Mouse (Mus musculus) hindbrain, postnatal 0 days (tissue): Measurements from ENCODE around the gene Rnls. TPM values are rescaled to one million over a fixed set of nuclear protein-coding genes. Genes with fewer than 3 reads are reported as not detected.
A peak's percentile ranks its signal among the peaks of the same experiment; 100 is the strongest.

Experiments
- ATAC-seq: fragments of 200-750 bp; cut with Nextera tagmentation; 2 replicates; pipeline ENCODE4 v1.8.0; 2017; ENCODE audit warnings: mild to moderate bottlenecking, moderate TSS enrichment, moderate library complexity
- DNase-seq: peaks from one replicate; pipeline ENCODE4 v3.0.0-alpha.2; 2015; ENCODE audit warnings: low spot score
- H3K27ac ChIP-seq: fragments of 300-500 bp; sonication (generic); 2 replicates; pipeline ENCODE4 v1.5.1; 2014; ENCODE audit warnings: mild to moderate bottlenecking
- H3K27me3 ChIP-seq: fragments of 300-500 bp; sonication (generic); 2 replicates; pipeline ENCODE4 v1.6.1; 2014; ENCODE audit warnings: low read length, mixed read lengths; ENCODE audit not compliant: insufficient read depth
- H3K36me3 ChIP-seq: fragments of 300-500 bp; sonication (generic); 2 replicates; pipeline ENCODE4 v1.6.1; 2014; ENCODE audit warnings: low read length, mixed read lengths; ENCODE audit not compliant: insufficient read depth
- H3K4me1 ChIP-seq: fragments of 300-500 bp; sonication (generic); 2 replicates; pipeline ENCODE4 v1.6.1; 2014; ENCODE audit warnings: antibody characterized with exemption, low read length, mixed read lengths; ENCODE audit not compliant: insufficient read depth
- H3K4me2 ChIP-seq: fragments of 300-500 bp; sonication (generic); 2 replicates; pipeline ENCODE4 v1.6.1; 2014; ENCODE audit warnings: low read depth, mild to moderate bottlenecking, low read length, moderate library complexity, mixed read lengths
- H3K4me3 ChIP-seq: fragments of 300-500 bp; sonication (generic); 2 replicates; pipeline ENCODE4 v1.5.1; 2014; ENCODE audit warnings: low read length
- H3K9ac ChIP-seq: fragments of 300-500 bp; sonication (generic); replicated peaks from 2 replicates; pipeline ENCODE4 v1.6.1; 2014; ENCODE audit warnings: mild to moderate bottlenecking, low read length, moderate library complexity, mixed read lengths
- H3K9me3 ChIP-seq: fragments of 300-500 bp; sonication (generic); 2 replicates; pipeline ENCODE4 v1.6.1; 2016; ENCODE audit warnings: low read length, mixed read lengths
- CTCF ChIP-seq: IDR thresholded peaks from 2 replicates; pipeline ENCODE4 v1.5.1; 2016; ENCODE audit warnings: antibody characterized with exemption, control low read depth, low read depth
- WGBS: fragments of 180-500 bp; shearing (Covaris S2); extraction: QIAGEN DNeasy Blood & Tissue Kit; methylation state at CpG from one replicate; pipeline ENCODE4 v1.1.7; 2014; 5-methylcytosine and 5-hydroxymethylcytosine counted together
- polyA plus RNA-seq: library from polyadenylated mRNA; unstranded; fragments of >200 nt; fragmentation: Nextera tagmentation; extraction: Ambion mirVana; gene quantifications from 2 replicates; pipeline ENCODE4 v1.2.1, GENCODE M21; 2015
- total RNA-seq: library from RNA; depleted of rRNA; stranded (reverse); fragments of >200 nt; gene quantifications from 2 replicates; pipeline ENCODE4 v1.2.3, GENCODE M21; 2014

The Rnls gene
- total and polyA plus RNA-seq, 2 experiments from 2014 or later: 3.3 to 9.8 TPM

DNA sequence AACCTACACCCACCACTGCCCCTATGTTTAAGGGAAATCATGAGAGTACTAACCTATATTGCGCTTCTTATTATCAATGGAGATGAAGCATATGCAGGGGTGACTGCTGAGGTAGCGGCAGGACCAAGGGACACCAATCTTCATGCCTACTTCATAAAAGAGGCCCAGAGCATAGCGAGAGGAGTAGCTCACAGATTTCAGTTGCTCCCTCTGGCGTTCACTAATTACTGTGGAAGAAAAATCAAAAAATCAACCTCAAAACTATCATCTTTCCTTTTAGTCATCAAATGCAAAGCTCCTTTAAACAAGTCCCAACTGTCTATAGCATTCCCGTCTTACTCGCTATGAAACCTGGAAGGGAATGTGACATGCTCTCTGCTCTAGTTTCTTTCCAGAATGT lies 189.7 kb downstream of the Rnls start:
- no peak overlapping the region for H3K4me3 ChIP-seq
- 81% methylated on average over 6 of the region's 6 CpGs for WGBS
- TF ChIP-seq CTCF: peak; percentile 32; the same call in 1 of the 2 replicates
- no peaks in the 10 kb centered on the region for H3K36me3 ChIP-seq
- H3K4me2 ChIP-seq: no peak overlapping the region
- H3K27ac ChIP-seq: no peak overlapping the region
- DNase-seq (no peak), ATAC-seq (no peak)
- no peaks in the 10 kb centered on the region for H3K4me1 ChIP-seq
- H3K9ac ChIP-seq: no peak overlapping the region
- no peaks in the 10 kb centered on the region for H3K9me3 ChIP-seq
- H3K27me3 ChIP-seq: no peaks in the 10 kb centered on the region

DNA sequence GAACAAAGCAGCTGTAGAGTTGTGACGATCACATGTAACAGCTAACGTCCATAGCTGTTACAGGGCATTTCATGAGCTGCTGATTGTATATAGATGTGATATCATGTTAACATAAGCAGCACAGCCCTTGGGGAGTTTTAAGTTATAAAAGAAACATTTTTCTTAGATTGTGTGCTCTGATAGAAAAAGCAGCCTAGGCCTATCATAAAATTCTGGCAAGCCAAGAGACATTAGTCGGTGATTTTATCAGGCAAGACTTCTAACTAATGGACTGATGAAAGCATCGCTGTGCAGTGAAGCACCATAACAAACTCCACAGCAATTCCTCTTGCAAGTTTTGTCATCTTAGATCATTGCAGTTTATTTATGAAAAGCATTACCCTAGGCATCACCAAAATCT lies 190.9 kb downstream of the Rnls start:
- Histone ChIP-seq H3K4me3 (no peak overlapping the region), H3K9me3 (no peaks in the 10 kb centered on the region), H3K27me3 (no peaks in the 10 kb centered on the region), H3K27ac (no peak overlapping the region), H3K36me3 (no peaks in the 10 kb centered on the region), H3K4me2 (no peak overlapping the region), H3K9ac (no peak overlapping the region), H3K4me1 (no peaks in the 10 kb centered on the region)
- DNase-seq (no peak), ATAC-seq (no peak)
- TF ChIP-seq CTCF: no peak
- 87% methylated on average over 4 of the region's 4 CpGs for WGBS

DNA sequence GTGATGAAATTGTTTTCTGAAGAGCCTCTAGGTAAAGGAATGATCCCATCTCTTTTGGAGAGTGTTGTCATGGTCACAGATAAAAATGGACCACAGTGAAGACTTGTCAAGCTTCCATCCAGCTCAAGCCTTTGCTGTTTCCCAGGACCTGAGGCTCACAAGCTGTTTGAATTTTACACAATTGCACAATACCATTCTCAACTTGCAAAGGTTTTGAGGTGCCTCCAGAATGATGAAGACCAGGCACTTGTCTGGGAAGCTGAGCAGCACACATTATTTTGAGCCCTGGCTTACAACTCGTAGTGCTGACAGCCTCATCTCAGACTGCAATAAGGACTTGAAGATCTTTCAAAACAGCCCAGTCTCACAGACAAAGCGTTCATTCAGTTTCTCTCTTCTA lies 200.0 kb downstream of the Rnls start:
- Histone ChIP-seq H3K4me2 (no peak overlapping the region), H3K36me3 (no peaks in the 10 kb centered on the region), H3K4me3 (no peak overlapping the region), H3K9me3 (no peaks in the 10 kb centered on the region), H3K4me1 (no peaks in the 10 kb centered on the region), H3K27ac (no peak overlapping the region), H3K9ac (no peak overlapping the region), H3K27me3 (no peaks in the 10 kb centered on the region)
- no peak for TF ChIP-seq CTCF
- WGBS: 56% methylated on average over 2 of the region's 2 CpGs
- DNase-seq: no peak
- ATAC-seq: no peak

DNA sequence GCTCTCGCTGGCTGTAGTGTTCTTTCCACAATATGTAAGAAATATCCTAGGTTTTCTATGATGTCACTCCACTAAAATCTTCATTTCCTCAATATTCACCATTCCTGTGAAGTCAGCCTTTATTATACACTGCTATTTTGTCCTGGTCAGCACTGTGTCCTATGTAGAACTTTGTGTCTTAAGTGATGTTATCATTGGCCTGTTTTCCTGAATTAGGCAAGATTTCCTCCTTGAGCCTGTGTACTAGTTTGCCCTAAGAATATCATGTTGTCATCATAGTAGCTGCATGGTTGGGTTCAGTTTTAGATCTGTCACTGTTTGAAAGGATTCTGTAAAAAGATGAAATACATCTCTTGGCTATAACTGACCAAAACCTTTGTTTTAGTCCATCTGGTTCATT lies 203.3 kb downstream of the Rnls start:
- Histone ChIP-seq H3K36me3 (no peaks in the 10 kb centered on the region), H3K4me3 (no peak overlapping the region), H3K27me3 (no peaks in the 10 kb centered on the region), H3K27ac (no peak overlapping the region), H3K9ac (no peak overlapping the region), H3K4me1 (no peaks in the 10 kb centered on the region), H3K4me2 (no peak overlapping the region), H3K9me3 (no peaks in the 10 kb centered on the region)
- no peak for TF ChIP-seq CTCF
- ATAC-seq (no peak), DNase-seq (no peak)
- WGBS: 75% methylated on average over 1 of the region's 1 CpGs

DNA sequence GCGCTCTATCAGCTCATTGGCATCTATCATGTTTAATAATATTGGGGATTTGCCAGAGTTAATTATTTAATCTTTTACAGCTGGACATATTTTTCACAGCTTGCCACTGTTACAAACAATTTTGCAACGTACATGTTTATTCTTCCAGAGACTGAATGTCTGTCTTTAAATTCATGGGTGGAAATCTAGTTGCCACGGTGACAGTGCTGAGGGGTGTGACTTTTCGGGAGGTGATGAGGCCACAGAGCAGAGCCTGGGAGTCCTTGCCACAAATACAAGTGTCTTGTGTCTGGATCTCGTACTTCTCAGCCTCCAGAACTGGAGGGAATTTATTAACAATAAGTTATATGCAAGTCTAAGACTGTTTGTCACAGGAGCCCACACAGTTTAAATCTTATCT lies 212.5 kb downstream of the Rnls start:
- H3K4me2 ChIP-seq: no peak overlapping the region
- H3K27ac ChIP-seq: no peak overlapping the region
- H3K9ac ChIP-seq: no peak overlapping the region
- H3K9me3 ChIP-seq: no peaks in the 10 kb centered on the region
- H3K4me1 ChIP-seq: no peaks in the 10 kb centered on the region
- 51% methylated on average over 5 of the region's 5 CpGs for WGBS
- DNase-seq (peak; percentile 7), ATAC-seq (no peak)
- no peak overlapping the region for H3K4me3 ChIP-seq
- H3K36me3 ChIP-seq: no peaks in the 10 kb centered on the region
- no peak for TF ChIP-seq CTCF
- no peaks in the 10 kb centered on the region for H3K27me3 ChIP-seq

DNA sequence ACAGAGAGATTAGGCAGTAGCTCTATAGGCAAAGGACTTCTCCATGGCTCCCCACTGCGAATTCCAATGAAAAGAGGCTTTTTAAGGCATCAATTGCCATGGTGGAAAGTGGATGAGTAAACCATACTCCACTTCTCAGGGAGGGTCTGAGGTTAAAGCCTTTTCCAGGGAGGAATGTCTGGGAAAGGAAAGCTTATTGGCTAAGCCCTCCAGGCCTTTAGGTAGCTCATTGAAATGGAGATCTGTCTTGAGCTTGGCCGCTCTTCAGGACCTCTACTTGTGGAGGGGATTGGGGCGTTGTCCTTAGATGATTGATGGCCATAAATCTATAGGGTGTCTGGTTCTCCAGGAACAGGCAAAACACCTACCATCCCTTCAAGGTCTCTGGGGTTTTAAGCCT lies 213.2 kb downstream of the Rnls start:
- H3K27ac ChIP-seq: no peak overlapping the region
- WGBS: 49% methylated on average over 3 of the region's 3 CpGs
- no peak overlapping the region for H3K4me3 ChIP-seq
- DNase-seq (no peak), ATAC-seq (no peak)
- no peaks in the 10 kb centered on the region for H3K9me3 ChIP-seq
- no peak for TF ChIP-seq CTCF
- H3K9ac ChIP-seq: no peak overlapping the region
- H3K4me2 ChIP-seq: no peak overlapping the region
- no peaks in the 10 kb centered on the region for H3K4me1 ChIP-seq
- H3K36me3 ChIP-seq: no peaks in the 10 kb centered on the region
- H3K27me3 ChIP-seq: no peaks in the 10 kb centered on the region

DNA sequence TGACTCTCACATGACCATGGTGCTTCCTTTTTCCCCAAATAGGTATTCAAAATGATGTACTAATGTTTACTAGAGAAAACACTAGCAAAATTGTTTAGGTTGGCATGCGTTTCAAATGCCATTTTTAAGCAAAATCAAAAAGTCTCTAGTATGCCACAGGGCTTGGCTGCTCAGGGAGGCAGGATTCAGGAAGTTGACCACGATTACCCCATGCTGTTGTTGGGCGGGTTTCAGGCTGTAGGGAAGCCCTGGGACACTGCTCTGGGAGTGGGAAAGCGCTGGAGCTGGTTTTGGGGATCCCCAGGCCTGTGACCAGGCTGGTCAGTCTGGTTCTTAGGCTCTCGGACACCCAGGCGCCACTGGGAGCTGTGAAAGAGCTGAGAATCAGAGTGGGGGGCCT lies 213.7 kb downstream of the Rnls start:
- no peaks in the 10 kb centered on the region for H3K9me3 ChIP-seq
- H3K4me1 ChIP-seq: no peaks in the 10 kb centered on the region
- ATAC-seq: no peak
- H3K36me3 ChIP-seq: no peaks in the 10 kb centered on the region
- no peak overlapping the region for H3K9ac ChIP-seq
- no peak overlapping the region for H3K27ac ChIP-seq
- TF ChIP-seq CTCF: no peak
- no peak overlapping the region for H3K4me2 ChIP-seq
- no peak for DNase-seq
- 41% methylated on average over 6 of the region's 6 CpGs for WGBS
- H3K4me3 ChIP-seq: no peak overlapping the region
- H3K27me3 ChIP-seq: no peaks in the 10 kb centered on the region
